ENCODE assay signal across 9 mouse cellular contexts in the genomic region with DNA sequence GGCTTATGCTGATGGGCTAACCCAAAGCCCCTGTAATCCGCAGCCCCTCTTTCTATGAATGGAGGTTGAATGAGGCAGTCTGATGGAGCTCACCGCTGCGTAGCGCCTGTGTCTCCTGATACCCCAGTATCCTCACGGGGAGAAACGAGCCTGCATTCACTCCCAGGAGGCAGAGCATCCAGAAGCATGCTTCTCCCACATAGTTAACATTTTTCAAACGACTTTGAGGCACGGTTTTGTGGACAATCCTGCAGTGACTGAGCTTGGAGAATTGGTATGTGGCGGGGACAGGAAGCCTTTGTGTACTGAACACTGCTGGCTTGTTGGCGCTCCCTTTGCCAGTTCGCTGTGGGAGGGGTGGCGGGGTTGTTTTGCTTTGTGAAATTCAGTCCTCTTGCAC. TPM values are rescaled to one million over a fixed set of nuclear protein-coding genes. Genes with fewer than 3 reads are reported as not detected.
A peak's percentile ranks its signal among the peaks of the same experiment; 100 is the strongest.
DNase-seq lines count a peak whose midpoint lies in the region; ATAC-seq and TF ChIP-seq lines count a peak whose summit lies in the region.
"Had no signal": no experiment of that assay in that cellular context is flagged by ENCODE, and none has a peak within 500 bp of the region (broad histone marks: within the 10 kb centered on the region; RNA-seq: fewer than 3 reads in every experiment).

No protein-coding gene starts in this region.

- H3K4me2 ChIP-seq in intestine, embryonic 14.5 days (ENCODE audit: low read length) = 0 out of 2 replicates have a peak overlapping the region, but pooled peaks have one; percentile 2
- H3K4me2 ChIP-seq in intestine, postnatal 0 days (replicated peaks; ENCODE audit: low read depth) = no peak overlapping the region
- peak overlapping the region; percentile 48 for H3K4me2 ChIP-seq in embryonic facial prominence, embryonic 13.5 days
- peak overlapping the region; percentile 39 for H3K4me2 ChIP-seq in midbrain, embryonic 14.5 days (ENCODE audit: low read length)

- no peak overlapping the region for H3K9ac ChIP-seq in intestine, embryonic 14.5 days (ENCODE audit: low read length)
- H3K9ac ChIP-seq in intestine, postnatal 0 days (ENCODE audit: low read depth, low read length) = no peak overlapping the region
- H3K9ac ChIP-seq in embryonic facial prominence, embryonic 13.5 days = 0 out of 2 replicates have a peak overlapping the region, but pooled peaks have one; percentile 28
- peak overlapping the region; percentile 1; the same call in 1 of the 2 replicates for H3K9ac ChIP-seq in midbrain, embryonic 14.5 days (replicated peaks; ENCODE audit: low read length)

- no peaks in the 10 kb centered on the region for H3K36me3 ChIP-seq in intestine, embryonic 14.5 days (ENCODE audit: control insufficient read depth, insufficient read depth, low read length)
- H3K36me3 ChIP-seq in intestine, postnatal 0 days (ENCODE audit: control insufficient read depth, insufficient read depth) = no peaks in the 10 kb centered on the region
- no peaks in the 10 kb centered on the region for H3K36me3 ChIP-seq in embryonic facial prominence, embryonic 13.5 days
- H3K36me3 ChIP-seq in midbrain, embryonic 14.5 days (ENCODE audit: control insufficient read depth, insufficient read depth, low read length) = no peaks in the 10 kb centered on the region

- ATAC-seq in intestine, embryonic 14.5 days (replicated peaks; ENCODE audit: low FRiP score, low TSS enrichment, low read depth) = no peak
- no peak for ATAC-seq in intestine, postnatal 0 days
- ATAC-seq in embryonic facial prominence, embryonic 13.5 days (ENCODE audit: insufficient number of reproducible peaks, insufficient read depth, low FRiP score, low TSS enrichment, low read depth) = no peak
- ATAC-seq in midbrain, embryonic 14.5 days (ENCODE audit: low FRiP score, low TSS enrichment) = no peak; the same call in 1 of the 2 replicates
- ATAC-seq in megakaryocyte-erythroid progenitor cell, adult 5-6 weeks (replicated peaks; ENCODE audit: low FRiP score, low TSS enrichment, poor library complexity, severe bottlenecking) = no peak

- H3K4me3 ChIP-seq in intestine, embryonic 14.5 days (ENCODE audit: low read depth, low read length) = no peak overlapping the region
- no peak overlapping the region for H3K4me3 ChIP-seq in intestine, postnatal 0 days (ENCODE audit: low read depth, low read length)
- H3K4me3 ChIP-seq in embryonic facial prominence, embryonic 13.5 days = peak overlapping the region; percentile 15; the same call in 1 of the 2 replicates
- no peak overlapping the region; the same call in 1 of the 2 replicates for H3K4me3 ChIP-seq in layer of hippocampus, adult 2 months
- H3K4me3 ChIP-seq in midbrain, embryonic 14.5 days (replicated peaks; ENCODE audit: low read depth, low read length) = no peak overlapping the region; the same call in 1 of the 2 replicates

- H3K27ac ChIP-seq in intestine, embryonic 14.5 days (ENCODE audit: low read depth) = no peak overlapping the region
- no peak overlapping the region for H3K27ac ChIP-seq in intestine, postnatal 0 days (ENCODE audit: low read depth, low read length)
- no peak overlapping the region; the same call in 1 of the 2 replicates for H3K27ac ChIP-seq in embryonic facial prominence, embryonic 13.5 days
- peak overlapping the region; percentile 78 for H3K27ac ChIP-seq in layer of hippocampus, adult 2 months
- H3K27ac ChIP-seq in midbrain, embryonic 14.5 days (replicated peaks; ENCODE audit: low read depth, low read length) = no peak overlapping the region

- peaks cover 6% of the 10 kb centered on the region for H3K4me1 ChIP-seq in intestine, embryonic 14.5 days (replicated peaks; ENCODE audit: control insufficient read depth, insufficient read depth, low read length)
- H3K4me1 ChIP-seq in intestine, postnatal 0 days (replicated peaks; ENCODE audit: control insufficient read depth, insufficient read depth, low read length) = no peaks in the 10 kb centered on the region
- peaks cover 9% of the 10 kb centered on the region for H3K4me1 ChIP-seq in embryonic facial prominence, embryonic 13.5 days
- 0 out of 2 replicates have a peak, but pooled peaks cover 7% of the 10 kb centered on the region for H3K4me1 ChIP-seq in midbrain, embryonic 14.5 days (ENCODE audit: control insufficient read depth, insufficient read depth, low read length)

- H3K9me3 ChIP-seq in intestine, embryonic 14.5 days (ENCODE audit: control insufficient read depth, low read length) = no peaks in the 10 kb centered on the region
- no peaks in the 10 kb centered on the region for H3K9me3 ChIP-seq in intestine, postnatal 0 days (ENCODE audit: control insufficient read depth)
- no peaks in the 10 kb centered on the region for H3K9me3 ChIP-seq in embryonic facial prominence, embryonic 13.5 days
- no peaks in the 10 kb centered on the region for H3K9me3 ChIP-seq in midbrain, embryonic 14.5 days (ENCODE audit: control insufficient read depth, low read length)

- H3K27me3 ChIP-seq in intestine, embryonic 14.5 days (replicated peaks; ENCODE audit: control insufficient read depth, insufficient read depth, low read length) = no peaks in the 10 kb centered on the region
- H3K27me3 ChIP-seq in intestine, postnatal 0 days (replicated peaks; ENCODE audit: control insufficient read depth, insufficient read depth, low read length) = 0 out of 2 replicates have a peak, but pooled peaks cover 4% of the 10 kb centered on the region
- H3K27me3 ChIP-seq in embryonic facial prominence, embryonic 13.5 days = peaks cover 8% of the 10 kb centered on the region
- no peaks in the 10 kb centered on the region for H3K27me3 ChIP-seq in midbrain, embryonic 14.5 days (ENCODE audit: control insufficient read depth, insufficient read depth, low read length)

- 10% methylated on average over 12 of the region's 12 CpGs for WGBS in intestine, embryonic 14.5 days
- WGBS in intestine, postnatal 0 days = 14% methylated on average over 12 of the region's 12 CpGs
- 5% methylated on average over 12 of the region's 12 CpGs for WGBS in embryonic facial prominence, embryonic 13.5 days
- WGBS in midbrain, embryonic 14.5 days = 4% methylated on average over 12 of the region's 12 CpGs

- intact Hi-C loops in heart, postnatal 10 days (cut with DNase I) = loop anchor here (10.0 kb wide), 1 partner anchor 370 kb away; no protein-coding TSS in a partner anchor

- DNase-seq in intestine, embryonic 14.5 days (ENCODE audit: low spot score) = no peak
- DNase-seq in layer of hippocampus, adult 2 months (ENCODE audit: low spot score in 2 of 2) = peak; percentile 40 to 50
- DNase-seq in midbrain, embryonic 14.5 days = peak; percentile 60
- no peak for DNase-seq in heart, postnatal 10 days
- no peak for DNase-seq in c-Kit-positive CD71-positive TER-119-positive erythroid progenitor cells, embryonic 14.5 days (ENCODE audit: low spot score)

- no peak for TF ChIP-seq CTCF in intestine, postnatal 0 days (IDR thresholded peaks at IDR 0.05; ENCODE audit: low read depth)
- no peak for TF ChIP-seq CTCF in layer of hippocampus, adult 2 months (conservative IDR thresholded peaks at IDR 0.05)

RNA-seq across cellular contexts. Expression of a gene that starts 55.2 kb away (rescaled TPM):
- not detected in 2 replicates for polyA plus RNA-seq in intestine, embryonic 14.5 days (2014; fragmentation: Nextera tagmentation; extraction: Ambion mirVana)
- polyA plus RNA-seq in intestine, postnatal 0 days (2015; fragmentation: Nextera tagmentation; extraction: Ambion mirVana) = not detected in 2 replicates
- 0.35 and 0.39 TPM in 2 replicates for polyA plus RNA-seq in embryonic facial prominence, embryonic 13.5 days (2015; fragmentation: Nextera tagmentation; extraction: Ambion mirVana)
- total RNA-seq in layer of hippocampus, adult 2 months (2021) = not detected
- polyA plus RNA-seq in midbrain, embryonic 14.5 days (2014; fragmentation: Nextera tagmentation; extraction: Ambion mirVana) = 0.11 TPM in 1 of 2 replicates, not detected in the other
- not detected for total RNA-seq in heart, postnatal 10 days (2021)
- total RNA-seq in megakaryocyte-erythroid progenitor cell, adult 5-6 weeks (2014; fragmentation: Nextera tagmentation) = not detected in 2 replicates
- not detected in 2 replicates for total RNA-seq in megakaryocyte-erythroid progenitor cell, adult 5-6 weeks (2017)
- total RNA-seq: layer of hippocampus, adult 18-20 months had no signal

Comparison
In these comparisons a context has a peak if more than half of its experiments do, and no peak if none do; other contexts are left out.
1. DNase-seq: peak in layer of hippocampus, adult 2 months (2 of 2) and midbrain, embryonic 14.5 days (single experiment); none in intestine, embryonic 14.5 days (single experiment), heart, postnatal 10 days (0 of 2) and c-Kit-positive CD71-positive TER-119-positive erythroid progenitor cells, embryonic 14.5 days (single experiment).
2. H3K9ac ChIP-seq: peak in embryonic facial prominence, embryonic 13.5 days (single experiment) and midbrain, embryonic 14.5 days (single experiment); none in intestine, embryonic 14.5 days (single experiment) and intestine, postnatal 0 days (single experiment).